Mouse (Mus musculus) lung, postnatal 14 days (tissue): ENCODE measurements around the gene Klhl29.

Experiments
- DNase-seq: peaks from one replicate; pipeline ENCODE4 v3.0.0; 2021

The Klhl29 gene

GRCm38 (mm10) chr12:5252569-5252968 lies 122.9 kb downstream of the Klhl29 start:
- no peak for DNase-seq

- DNase-seq = no peak
Measured at GRCm38 (mm10) chr12:5250042-5250441, 125.4 kb downstream of the Klhl29 start.

GRCm38 (mm10) chr12:5249068-5249467 lies 126.4 kb downstream of the Klhl29 start:
- DNase-seq = no peak

- no peak for DNase-seq
Measured at GRCm38 (mm10) chr12:5247505-5247904, 128.0 kb downstream of the Klhl29 start.

GRCm38 (mm10) chr12:5246721-5247341 lies 128.7 kb downstream of the Klhl29 start:
- DNase-seq = no peak

- DNase-seq = no peak
Measured at GRCm38 (mm10) chr12:5246193-5246621, 129.3 kb downstream of the Klhl29 start.

- no peak for DNase-seq
Measured at GRCm38 (mm10) chr12:5245207-5245597, 130.3 kb downstream of the Klhl29 start.

GRCm38 (mm10) chr12:5244431-5245206 lies 130.9 kb downstream of the Klhl29 start:
- DNase-seq = no peak

GRCm38 (mm10) chr12:5243867-5244266 lies 131.6 kb downstream of the Klhl29 start:
- DNase-seq = no peak

- DNase-seq = no peak
Measured at GRCm38 (mm10) chr12:5243449-5243848, 132.0 kb downstream of the Klhl29 start.

GRCm38 (mm10) chr12:5242551-5243330 lies 132.7 kb downstream of the Klhl29 start:
- DNase-seq = no peak

- no peak for DNase-seq
Measured at GRCm38 (mm10) chr12:5239451-5240245, 135.8 kb downstream of the Klhl29 start.

- DNase-seq = peak; percentile 82
Measured at GRCm38 (mm10) chr12:5237078-5237477, 138.4 kb downstream of the Klhl29 start.

GRCm38 (mm10) chr12:5235596-5235995 lies 139.9 kb downstream of the Klhl29 start:
- no peak for DNase-seq

GRCm38 (mm10) chr12:5230504-5230903 lies 145.0 kb downstream of the Klhl29 start:
- DNase-seq = no peak

GRCm38 (mm10) chr12:5226676-5227654 lies 148.5 kb downstream of the Klhl29 start:
- DNase-seq = no peak

- no peak for DNase-seq
Measured at GRCm38 (mm10) chr12:5223595-5223994, 151.9 kb downstream of the Klhl29 start.

- no peak for DNase-seq
Measured at GRCm38 (mm10) chr12:5222439-5223202, 152.9 kb downstream of the Klhl29 start.

- no peak for DNase-seq
Measured at GRCm38 (mm10) chr12:5219913-5220575, 155.4 kb downstream of the Klhl29 start.
